ENCODE assay signal across 9 mouse cellular contexts in genomic region chr19:36183127-36183526, GRCm38 (mm10).
DNase-seq lines count a peak whose midpoint lies in the region; ATAC-seq and TF ChIP-seq lines count a peak whose summit lies in the region.
"Had no signal": no experiment of that assay in that cellular context is flagged by ENCODE, and none has a peak within 500 bp of the region (broad histone marks: within the 10 kb centered on the region; RNA-seq: fewer than 3 reads in every experiment).

No protein-coding gene starts in this region.

- 0 out of 2 replicates have a peak, but pooled peaks have one; percentile 9 for ATAC-seq in limb, embryonic 12.5 days (ENCODE audit: insufficient number of reproducible peaks, insufficient read depth, low FRiP score, low TSS enrichment, low read depth)
- 0 out of 2 replicates have a peak, but pooled peaks have one; percentile 41 for ATAC-seq in midbrain, postnatal 0 days (ENCODE audit: low FRiP score)
- ATAC-seq in stomach, embryonic 16.5 days (ENCODE audit: insufficient read depth, low FRiP score), result peak; percentile 52; the same call in 1 of the 2 replicates

- no peak overlapping the region for H3K4me3 ChIP-seq in embryonic facial prominence, embryonic 10.5 days
- no peak overlapping the region for H3K4me3 ChIP-seq in heart, embryonic 10.5 days
- no peak overlapping the region for H3K4me3 ChIP-seq in limb, embryonic 12.5 days (replicated peaks)
- H3K4me3 ChIP-seq in midbrain, postnatal 0 days (ENCODE audit: low read depth, low read length), result no peak overlapping the region
- no peak overlapping the region for H3K4me3 ChIP-seq in stomach, embryonic 16.5 days (replicated peaks; ENCODE audit: low read length)
- H3K4me3 ChIP-seq: embryonic facial prominence, embryonic 15.5 days had no signal

- H3K36me3 ChIP-seq in embryonic facial prominence, embryonic 10.5 days (replicated peaks), result no peaks in the 10 kb centered on the region
- H3K36me3 ChIP-seq in heart, embryonic 10.5 days, result no peaks in the 10 kb centered on the region
- H3K36me3 ChIP-seq in limb, embryonic 12.5 days, result no peaks in the 10 kb centered on the region
- H3K36me3 ChIP-seq in midbrain, postnatal 0 days (ENCODE audit: insufficient read depth, low read length), result no peaks in the 10 kb centered on the region
- H3K36me3 ChIP-seq in stomach, embryonic 16.5 days (ENCODE audit: control insufficient read depth, insufficient read depth, low read length), result no peaks in the 10 kb centered on the region
- H3K36me3 ChIP-seq: embryonic facial prominence, embryonic 15.5 days had no signal

- DNase-seq in B cell, adult 2 months, result peak; percentile 79 to 84
- DNase-seq in ZHBTc4 (ENCODE audit: low read depth, low spot score), result peak; percentile 84
- DNase-seq in embryonic facial prominence, embryonic 10.5 days (ENCODE audit: low spot score), result peak; percentile 59
- peak; percentile 81 for DNase-seq in heart, embryonic 10.5 days (ENCODE audit: low spot score)
- peak; percentile 87 for DNase-seq in kidney, adult 9 months
- DNase-seq in midbrain, postnatal 0 days (ENCODE audit: low spot score), result peak; percentile 65

- H3K4me2 ChIP-seq in limb, embryonic 12.5 days, result no peak overlapping the region
- no peak overlapping the region for H3K4me2 ChIP-seq in midbrain, postnatal 0 days (ENCODE audit: low read depth, low read length, poor library complexity, severe bottlenecking)
- H3K4me2 ChIP-seq in stomach, embryonic 16.5 days (ENCODE audit: low read depth, low read length), result no peak overlapping the region
- H3K4me2 ChIP-seq: embryonic facial prominence, embryonic 15.5 days had no signal

- H3K9ac ChIP-seq in limb, embryonic 12.5 days (replicated peaks), result no peak overlapping the region
- H3K9ac ChIP-seq in midbrain, postnatal 0 days (replicated peaks; ENCODE audit: low read length, poor library complexity, severe bottlenecking), result no peak overlapping the region
- no peak overlapping the region for H3K9ac ChIP-seq in stomach, embryonic 16.5 days (ENCODE audit: low read length)
- H3K9ac ChIP-seq: embryonic facial prominence, embryonic 15.5 days had no signal

- no peaks in the 10 kb centered on the region for H3K9me3 ChIP-seq in embryonic facial prominence, embryonic 10.5 days
- no peaks in the 10 kb centered on the region for H3K9me3 ChIP-seq in heart, embryonic 10.5 days
- H3K9me3 ChIP-seq in limb, embryonic 12.5 days, result no peaks in the 10 kb centered on the region
- no peaks in the 10 kb centered on the region for H3K9me3 ChIP-seq in midbrain, postnatal 0 days (ENCODE audit: low read length)
- no peaks in the 10 kb centered on the region for H3K9me3 ChIP-seq in stomach, embryonic 16.5 days (replicated peaks; ENCODE audit: control insufficient read depth, low read length)
- H3K9me3 ChIP-seq: embryonic facial prominence, embryonic 15.5 days had no signal

- no peak overlapping the region for H3K27ac ChIP-seq in embryonic facial prominence, embryonic 10.5 days (replicated peaks)
- peak overlapping the region; percentile 5; the same call in 1 of the 2 replicates for H3K27ac ChIP-seq in heart, embryonic 10.5 days
- no peak overlapping the region for H3K27ac ChIP-seq in limb, embryonic 12.5 days
- no peak overlapping the region for H3K27ac ChIP-seq in midbrain, postnatal 0 days (ENCODE audit: low read depth, low read length)
- H3K27ac ChIP-seq in stomach, embryonic 16.5 days (ENCODE audit: low read length), result no peak overlapping the region
- H3K27ac ChIP-seq: embryonic facial prominence, embryonic 15.5 days had no signal

- no peaks in the 10 kb centered on the region for H3K4me1 ChIP-seq in embryonic facial prominence, embryonic 10.5 days
- H3K4me1 ChIP-seq in heart, embryonic 10.5 days, result peaks cover 9% of the 10 kb centered on the region; the same call in 1 of the 2 replicates
- no peaks in the 10 kb centered on the region for H3K4me1 ChIP-seq in limb, embryonic 12.5 days (replicated peaks)
- no peaks in the 10 kb centered on the region for H3K4me1 ChIP-seq in midbrain, postnatal 0 days (ENCODE audit: insufficient read depth, low read length)
- H3K4me1 ChIP-seq in stomach, embryonic 16.5 days (ENCODE audit: control insufficient read depth, insufficient read depth, low read length), result 0 out of 2 replicates have a peak, but pooled peaks cover 5% of the 10 kb centered on the region
- H3K4me1 ChIP-seq: embryonic facial prominence, embryonic 15.5 days had no signal

- no peaks in the 10 kb centered on the region for H3K27me3 ChIP-seq in embryonic facial prominence, embryonic 10.5 days (replicated peaks; ENCODE audit: low read depth, poor library complexity, severe bottlenecking)
- no peaks in the 10 kb centered on the region; the same call in 1 of the 2 replicates for H3K27me3 ChIP-seq in heart, embryonic 10.5 days (ENCODE audit: insufficient read depth, poor library complexity, severe bottlenecking)
- peaks cover 12% of the 10 kb centered on the region; the same call in 1 of the 2 replicates for H3K27me3 ChIP-seq in limb, embryonic 12.5 days
- H3K27me3 ChIP-seq in midbrain, postnatal 0 days (ENCODE audit: insufficient read depth, low read length), result no peaks in the 10 kb centered on the region
- H3K27me3 ChIP-seq in stomach, embryonic 16.5 days (ENCODE audit: control insufficient read depth, insufficient read depth, low read length), result no peaks in the 10 kb centered on the region
- H3K27me3 ChIP-seq: embryonic facial prominence, embryonic 15.5 days had no signal

- WGBS in embryonic facial prominence, embryonic 10.5 days, result 43% methylated on average over 2 of the region's 2 CpGs
- 18% methylated on average over 2 of the region's 2 CpGs for WGBS in heart, embryonic 10.5 days
- WGBS in limb, embryonic 12.5 days, result 40% methylated on average over 2 of the region's 2 CpGs
- WGBS in midbrain, postnatal 0 days, result 33% methylated on average over 2 of the region's 2 CpGs
- 29% methylated on average over 2 of the region's 2 CpGs for WGBS in stomach, embryonic 16.5 days

- TF ChIP-seq CTCF in midbrain, postnatal 0 days (IDR thresholded peaks at IDR 0.05), result peak; percentile 80
